Mouse (Mus musculus) MEL (cell line): ENCODE measurements around the gene Mast1. TPM values are rescaled to one million over a fixed set of nuclear protein-coding genes. Genes with fewer than 3 reads are reported as not detected.

ENCODE experiments used
- DNase-seq: peaks from one replicate; pipeline ENCODE4 v3.0.0; 2011; ENCODE audit warnings: low read depth, low spot score
- H3K27ac ChIP-seq: 2 replicates; pipeline ENCODE4 v1.5.1; 2012; ENCODE audit warnings: low read depth, mild to moderate bottlenecking, control low read depth, low read length, moderate library complexity; ENCODE audit not compliant: control insufficient read depth
- H3K27me3 ChIP-seq, 2 experiments: fragments of 150-350 bp in 1 of 2; sonication (generic) in 1 of 2; 2 replicates each; pipeline ENCODE4 v1.6.1; 2012; ENCODE audit warnings: low read length in 2 of 2, mild to moderate bottlenecking in 2 of 2, improper control_type of control experiment in 1 of 2, moderate library complexity in 1 of 2; ENCODE audit not compliant: insufficient read depth in 2 of 2, control insufficient read depth in 1 of 2
- H3K36me3 ChIP-seq, 2 experiments: 2 replicates each; pipeline ENCODE4 v1.6.1; 2012 to 2014; ENCODE audit warnings: low read length in 2 of 2, improper control_type of control experiment in 1 of 2, inconsistent platforms in 1 of 2, mild to moderate bottlenecking in 1 of 2; ENCODE audit not compliant: insufficient read depth in 2 of 2, control insufficient read depth in 1 of 2
- H3K4me1 ChIP-seq, 2 experiments: fragments of 150-350 bp in 1 of 2; sonication (generic) in 1 of 2; 2 replicates each; pipeline ENCODE4 v1.6.1; 2012; ENCODE audit warnings: low read length in 2 of 2, improper control_type of control experiment in 1 of 2, mild to moderate bottlenecking in 1 of 2; ENCODE audit not compliant: insufficient read depth in 2 of 2, control insufficient read depth in 1 of 2
- H3K4me3 ChIP-seq, 2 experiments: fragments of 150-350 bp in 1 of 2; sonication (generic) in 1 of 2; 2 replicates each; pipeline ENCODE4 v1.5.1; 2012; ENCODE audit warnings: low read depth in 2 of 2, low read length in 2 of 2, mild to moderate bottlenecking in 2 of 2, moderate library complexity in 2 of 2, control low read depth in 1 of 2, improper control_type of control experiment in 1 of 2; ENCODE audit not compliant: control insufficient read depth in 1 of 2, insufficient read depth in 1 of 2
- H3K79me2 ChIP-seq: 2 replicates; pipeline ENCODE4 v1.6.1; 2012; ENCODE audit warnings: mild to moderate bottlenecking, low read length, moderate library complexity; ENCODE audit not compliant: control insufficient read depth, poor library complexity, insufficient read depth
- H3K9ac ChIP-seq: 2 replicates; pipeline ENCODE4 v1.6.1; 2012; ENCODE audit warnings: low read depth, mild to moderate bottlenecking, control low read depth, low read length, moderate library complexity; ENCODE audit not compliant: control insufficient read depth, poor library complexity, severe bottlenecking
- H3K9me3 ChIP-seq: fragments of 150-350 bp; sonication (generic); replicated peaks from 2 replicates; pipeline ENCODE4 v1.6.1; 2012; ENCODE audit warnings: mild to moderate bottlenecking, low read length, improper control_type of control experiment, moderate library complexity; ENCODE audit not compliant: insufficient read depth
- BHLHE40 ChIP-seq: IDR thresholded peaks from 2 replicates; pipeline ENCODE4 v1.6.1; 2012; ENCODE audit warnings: low read depth, mild to moderate bottlenecking, inconsistent platforms, low read length, improper control_type of control experiment, borderline replicate concordance
- CHD1 ChIP-seq: IDR thresholded peaks from 2 replicates; pipeline ENCODE4 v1.6.1; 2012; ENCODE audit warnings: low read depth, mild to moderate bottlenecking, inconsistent platforms, low read length, improper control_type of control experiment
- CHD2 ChIP-seq: IDR thresholded peaks from 2 replicates; pipeline ENCODE4 v1.6.1; 2011; ENCODE audit warnings: low read length, improper control_type of control experiment
- ELF1 ChIP-seq: IDR thresholded peaks from 2 replicates; pipeline ENCODE4 v1.6.1; 2014; ENCODE audit warnings: low read depth, mild to moderate bottlenecking, inconsistent platforms, low read length, improper control_type of control experiment, moderate library complexity
- EP300 ChIP-seq, 2 experiments: IDR thresholded peaks; 2 replicates each; pipeline ENCODE4 v1.6.1; 2011; ENCODE audit warnings: improper control_type of control experiment in 2 of 2, low read length in 2 of 2, low read depth in 1 of 2, mild to moderate bottlenecking in 1 of 2
- ETS1 ChIP-seq: IDR thresholded peaks from 2 replicates; pipeline ENCODE4 v1.6.1; 2012; ENCODE audit warnings: low read depth, mild to moderate bottlenecking, inconsistent platforms, low read length, improper control_type of control experiment, moderate library complexity
- GABPA ChIP-seq: IDR thresholded peaks from 2 replicates; pipeline ENCODE4 v1.6.1; 2012; ENCODE audit warnings: low read depth, mild to moderate bottlenecking, inconsistent platforms, low read length, improper control_type of control experiment, moderate library complexity
- GATA1 ChIP-seq: IDR thresholded peaks from 2 replicates; pipeline ENCODE4 v1.6.1; 2011; ENCODE audit warnings: low read depth, low read length, improper control_type of control experiment
- HCFC1 ChIP-seq: IDR thresholded peaks from 2 replicates; pipeline ENCODE4 v1.6.1; 2012; ENCODE audit warnings: low read depth, mild to moderate bottlenecking, inconsistent platforms, low read length, improper control_type of control experiment, moderate library complexity
- JUND ChIP-seq: IDR thresholded peaks from 2 replicates; pipeline ENCODE4 v1.6.1; 2011; ENCODE audit warnings: low read depth, mild to moderate bottlenecking, improper control_type of control experiment, low read length
- KAT2A ChIP-seq: conservative IDR thresholded peaks from 2 replicates; pipeline ENCODE4 v1.6.1; 2012; ENCODE audit warnings: low read depth, low read length, improper control_type of control experiment, inconsistent platforms
- MAFK ChIP-seq: IDR thresholded peaks from 2 replicates; pipeline ENCODE4 v1.6.1; 2011; ENCODE audit warnings: low read depth, mild to moderate bottlenecking, low read length, improper control_type of control experiment, borderline replicate concordance
- MAZ ChIP-seq: IDR thresholded peaks from 2 replicates; pipeline ENCODE4 v1.6.1; 2012; ENCODE audit warnings: low read depth, mild to moderate bottlenecking, inconsistent platforms, low read length, improper control_type of control experiment
- MEF2A ChIP-seq: IDR thresholded peaks from 2 replicates; pipeline ENCODE4 v1.6.1; 2014; ENCODE audit warnings: low read depth, mild to moderate bottlenecking, inconsistent platforms, low read length, improper control_type of control experiment; ENCODE audit not compliant: poor library complexity, insufficient replicate concordance, severe bottlenecking; ENCODE audit errors: extremely low read depth
- MXI1 ChIP-seq: IDR thresholded peaks from 2 replicates; pipeline ENCODE4 v1.6.1; 2011; ENCODE audit warnings: mild to moderate bottlenecking, low read depth, low read length, improper control_type of control experiment
- MYB ChIP-seq: IDR thresholded peaks from 2 replicates; pipeline ENCODE4 v1.6.1; 2011; ENCODE audit warnings: mild to moderate bottlenecking, low read depth, low read length, improper control_type of control experiment
- MYC ChIP-seq: IDR thresholded peaks from 2 replicates; pipeline ENCODE4 v1.6.1; 2011; ENCODE audit warnings: low read depth, mild to moderate bottlenecking, low read length, improper control_type of control experiment, moderate library complexity
- NELFE ChIP-seq: IDR thresholded peaks from 2 replicates; pipeline ENCODE4 v1.6.1; 2011; ENCODE audit warnings: low read depth, low read length, improper control_type of control experiment
- NRF1 ChIP-seq: IDR thresholded peaks from 2 replicates; pipeline ENCODE4 v1.6.1; 2014; ENCODE audit warnings: low read depth, mild to moderate bottlenecking, inconsistent platforms, low read length, improper control_type of control experiment, moderate library complexity; ENCODE audit not compliant: poor library complexity, insufficient read depth, severe bottlenecking
- POLR2A ChIP-seq, 2 experiments: IDR thresholded peaks; 2 replicates each; pipeline ENCODE4 v1.6.1; 2011 to 2012; ENCODE audit warnings: low read length in 2 of 2, mild to moderate bottlenecking in 2 of 2, control low read depth in 1 of 2, improper control_type of control experiment in 1 of 2, low read depth in 1 of 2, moderate library complexity in 1 of 2; ENCODE audit not compliant: control insufficient read depth in 1 of 2, insufficient read depth in 1 of 2, poor library complexity in 1 of 2
- POLR2AphosphoS2 ChIP-seq: IDR thresholded peaks from 2 replicates; pipeline ENCODE4 v1.6.1; 2011; ENCODE audit warnings: low read length, improper control_type of control experiment
- POLR2AphosphoS5 ChIP-seq: IDR thresholded peaks from 2 replicates; pipeline ENCODE4 v1.6.1; 2012; ENCODE audit warnings: low read depth, borderline replicate concordance, mild to moderate bottlenecking, inconsistent platforms, low read length, moderate library complexity, mixed read lengths
- RAD21 ChIP-seq: IDR thresholded peaks from 2 replicates; pipeline ENCODE4 v1.6.1; 2011; ENCODE audit warnings: mild to moderate bottlenecking, low read depth, low read length, improper control_type of control experiment
- RCOR1 ChIP-seq: IDR thresholded peaks from 2 replicates; pipeline ENCODE4 v1.6.1; 2012; ENCODE audit warnings: low read depth, mild to moderate bottlenecking, inconsistent platforms, low read length, improper control_type of control experiment
- SIN3A ChIP-seq: IDR thresholded peaks from 2 replicates; pipeline ENCODE4 v1.6.1; 2012; ENCODE audit warnings: low read length, improper control_type of control experiment, inconsistent platforms
- SMC3 ChIP-seq: IDR thresholded peaks from 2 replicates; pipeline ENCODE4 v1.6.1; 2011; ENCODE audit warnings: low read depth, low read length, improper control_type of control experiment
- TAL1 ChIP-seq: IDR thresholded peaks from 2 replicates; pipeline ENCODE4 v1.6.1; 2012; ENCODE audit warnings: mild to moderate bottlenecking, inconsistent platforms, low read length, moderate library complexity, mixed read lengths
- TBP ChIP-seq: IDR thresholded peaks from 2 replicates; pipeline ENCODE4 v1.8.0; 2011; ENCODE audit warnings: low read depth, low read length, improper control_type of control experiment
- TCF12 ChIP-seq: IDR thresholded peaks from 2 replicates; pipeline ENCODE4 v1.6.1; 2014; ENCODE audit warnings: low read depth, mild to moderate bottlenecking, inconsistent platforms, low read length, improper control_type of control experiment, moderate library complexity
- UBTF ChIP-seq: IDR thresholded peaks from 2 replicates; pipeline ENCODE4 v1.6.1; 2012; ENCODE audit warnings: low read depth, mild to moderate bottlenecking, inconsistent platforms, low read length, improper control_type of control experiment, moderate library complexity, borderline replicate concordance; ENCODE audit not compliant: insufficient read depth
- USF1 ChIP-seq: IDR thresholded peaks from 2 replicates; pipeline ENCODE4 v1.6.1; 2014; ENCODE audit warnings: low read depth, mild to moderate bottlenecking, inconsistent platforms, low read length, improper control_type of control experiment, moderate library complexity
- USF2 ChIP-seq, 2 experiments: IDR thresholded peaks; 2 replicates each; pipeline ENCODE4 v1.6.1; 2011 to 2012; ENCODE audit warnings: improper control_type of control experiment in 2 of 2, low read length in 2 of 2, borderline replicate concordance in 1 of 2, inconsistent platforms in 1 of 2, low read depth in 1 of 2, mild to moderate bottlenecking in 1 of 2; ENCODE audit not compliant: insufficient read depth in 1 of 2
- ZC3H11A ChIP-seq: IDR thresholded peaks from 2 replicates; pipeline ENCODE4 v1.6.1; 2012; ENCODE audit warnings: low read depth, mild to moderate bottlenecking, inconsistent platforms, low read length, improper control_type of control experiment
- ZMIZ1 ChIP-seq: IDR thresholded peaks from 2 replicates; pipeline ENCODE4 v1.6.1; 2012; ENCODE audit warnings: low read depth, mild to moderate bottlenecking, inconsistent platforms, low read length, improper control_type of control experiment, moderate library complexity
- ZNF384 ChIP-seq: IDR thresholded peaks from 2 replicates; pipeline ENCODE4 v1.6.1; 2012; ENCODE audit warnings: low read depth, mild to moderate bottlenecking, inconsistent platforms, low read length, improper control_type of control experiment
- polyA plus RNA-seq, 2 experiments: library from polyadenylated mRNA; stranded (reverse) in 1 of 2; unstranded in 1 of 2; fragments of >175 nt in 1 of 2; fragments of >200 nt in 1 of 2; gene quantifications; 2 replicates each; pipeline versions ENCODE4 v1.2.1 to v1.2.4; 2012; ENCODE audit warnings: low replicate concordance in 2 of 2, low read depth in 1 of 2; ENCODE audit not compliant: insufficient read length in 2 of 2, insufficient read depth in 1 of 2, missing spikeins in 1 of 2
- total RNA-seq: library from RNA; depleted of rRNA; stranded (reverse); fragments of 300-350 nt; gene quantifications from 2 replicates; pipeline ENCODE4 v1.2.3, GENCODE M21; 2012

Gene Mast1
- total and polyA plus RNA-seq, 3 experiments: 0.77 to 4.5 TPM; not detected in 1

DNA sequence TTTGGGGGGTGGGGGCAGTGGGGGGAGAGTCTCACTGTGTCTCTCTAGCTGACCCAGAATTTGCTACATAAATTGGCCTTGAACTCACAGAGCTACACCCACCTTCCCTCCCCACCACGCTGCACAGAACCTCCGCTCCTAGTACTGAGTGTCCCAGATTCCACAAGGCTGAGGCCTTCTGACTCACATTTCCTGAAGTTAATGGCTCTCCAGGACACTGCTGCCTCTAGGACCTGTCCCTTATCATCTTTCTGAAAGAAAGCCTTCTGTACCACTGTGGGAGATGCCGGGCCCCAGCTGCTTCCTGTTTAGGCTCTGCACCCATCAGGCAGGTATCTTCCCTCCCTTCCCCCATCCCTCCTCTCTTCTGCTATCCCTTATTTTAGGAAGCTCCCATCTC, 29.4 kb upstream of the Mast1 start (continued):
- TF ChIP-seq MAZ: peak; percentile 46; the same call in 1 of the 2 replicates

DNA sequence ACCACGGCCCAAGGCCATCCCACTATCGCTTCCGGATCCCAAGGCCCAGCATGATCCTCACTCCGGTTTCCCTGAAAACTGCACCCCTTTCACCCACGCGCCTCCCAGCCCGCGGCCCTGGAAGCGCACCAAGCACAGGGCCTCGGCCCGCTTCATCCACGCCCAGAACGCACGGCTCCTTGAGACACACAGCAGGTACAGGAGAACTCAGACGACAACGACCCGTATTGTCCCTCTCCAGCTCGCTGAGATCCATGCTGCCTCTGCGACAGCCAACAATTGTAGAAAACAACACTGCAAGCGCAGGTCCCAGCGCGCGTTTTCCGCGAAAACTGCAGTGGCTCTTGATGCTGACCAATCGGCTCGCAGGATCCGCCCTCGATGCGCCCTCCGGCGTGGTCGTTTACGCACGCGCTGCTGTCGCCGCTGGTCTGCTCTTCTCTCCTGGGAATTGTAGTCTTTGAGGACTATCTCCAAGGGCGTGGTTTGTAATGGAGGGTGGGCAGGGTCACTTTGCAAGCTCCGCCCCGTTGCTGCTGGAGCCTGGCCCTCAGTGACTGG, 28.7 kb upstream of the Mast1 start:
- Histone ChIP-seq H3K4me3 (peak overlapping the region; percentile 63 to 87), H3K36me3 (peaks cover 0 to 19% of the 10 kb centered on the region in 2 experiments), H3K4me1 (peaks cover 5 to 28% of the 10 kb centered on the region in 2 experiments), H3K27ac (peak overlapping the region; percentile 84), H3K79me2 (peaks cover 18% of the 10 kb centered on the region), H3K9ac (peak overlapping the region; percentile 84), H3K9me3 (no peaks in the 10 kb centered on the region), H3K27me3 (no peaks in the 10 kb centered on the region)
- DNase-seq: peak; percentile 99
- TF ChIP-seq MAZ (no peak), POLR2A (IDR thresholded peaks at IDR 0.05; ENCODE audit: control insufficient read depth in 1 of 2, insufficient read depth in 1 of 2, low read depth in 1 of 2, low read length in 2 of 2, poor library complexity in 1 of 2) (peak; percentile 73 to 84), SMC3 (no peak), ZC3H11A (no peak), ELF1 (peak; percentile 55), MAFK (no peak), RCOR1 (no peak), TAL1 (no peak), ZMIZ1 (no peak), POLR2AphosphoS2 (no peak; the same call in 1 of the 2 replicates), USF1 (peak; percentile 26; the same call in 1 of the 2 replicates), NRF1 (peak; percentile 89), GABPA (no peak), KAT2A (peak; percentile 80), CHD1 (no peak), UBTF (no peak), MEF2A (no peak), NELFE (peak; percentile 69), TCF12 (no peak), MXI1 (peak; percentile 97), GATA1 (no peak), HCFC1 (peak; percentile 98), TBP (peak; percentile 66; the same call in 1 of the 2 replicates), USF2 (IDR thresholded peaks at IDR 0.05; ENCODE audit: borderline replicate concordance in 1 of 2, insufficient read depth in 1 of 2, low read depth in 1 of 2, low read length in 2 of 2) (no peak), SIN3A (peak; percentile 94), MYC (0 out of 2 replicates have a peak, but pooled peaks have one; percentile 20), JUND (no peak), CHD2 (no peak), RAD21 (no peak), EP300 (IDR thresholded peaks at IDR 0.05; ENCODE audit: low read depth in 1 of 2, low read length in 2 of 2) (no peak), POLR2AphosphoS5 (no peak), ETS1 (no peak; the same call in 1 of the 2 replicates), MYB (no peak), ZNF384 (no peak), BHLHE40 (no peak)
